Mouse (Mus musculus) G1E (cell line): ENCODE results near the gene Lrrc75a.

Experiments used
- CTCF ChIP-seq: IDR thresholded peaks from 2 replicates; pipeline ENCODE4 v1.5.1; 2012; ENCODE audit warnings: low read depth, low read length, inconsistent platforms, mixed read lengths
- GATA1 ChIP-seq: IDR thresholded peaks from 2 replicates; pipeline ENCODE4 v1.6.1; 2012; ENCODE audit warnings: borderline replicate concordance, low read length, inconsistent platforms, mixed read lengths
- POLR2AphosphoS5 ChIP-seq: IDR thresholded peaks from 2 replicates; pipeline ENCODE4 v1.6.1; 2012; ENCODE audit warnings: low read depth, low read length, inconsistent platforms; ENCODE audit not compliant: insufficient replicate concordance

GRCm38 (mm10) chr11:62566211-62566610 is 82.1 kb downstream of the Lrrc75a start:
- TF ChIP-seq GATA1 (no peak), CTCF (no peak), POLR2AphosphoS5 (no peak)
